Mouse (Mus musculus) neural tube, embryonic 14.5 days (tissue): Measurements from ENCODE around the gene Btbd11. TPM values are rescaled to one million over a fixed set of nuclear protein-coding genes. Genes with fewer than 3 reads are reported as not detected.
A peak's percentile ranks its signal among the peaks of the same experiment; 100 is the strongest.

Experiments
- ATAC-seq: fragments of 200-750 bp; cut with Nextera tagmentation; 2 replicates; pipeline ENCODE4 v1.8.0; 2017; ENCODE audit warnings: low read depth, mild to moderate bottlenecking, moderate TSS enrichment, moderate library complexity
- H3K27ac ChIP-seq: fragments of 300-500 bp; sonication (generic); 2 replicates; pipeline ENCODE4 v1.5.1; 2014; ENCODE audit warnings: low read depth, mild to moderate bottlenecking, control low read depth, low read length, moderate library complexity, mixed read lengths
- H3K27me3 ChIP-seq: fragments of 300-500 bp; sonication (generic); 2 replicates; pipeline ENCODE4 v1.6.1; 2014; ENCODE audit warnings: low read length; ENCODE audit not compliant: control insufficient read depth, insufficient read depth
- H3K36me3 ChIP-seq: fragments of 300-500 bp; sonication (generic); 2 replicates; pipeline ENCODE4 v1.6.1; 2014; ENCODE audit warnings: low read length, mixed read lengths; ENCODE audit not compliant: control insufficient read depth, insufficient read depth
- H3K4me1 ChIP-seq: fragments of 300-500 bp; sonication (generic); 2 replicates; pipeline ENCODE4 v1.6.1; 2014; ENCODE audit warnings: low read length; ENCODE audit not compliant: control insufficient read depth, insufficient read depth
- H3K4me2 ChIP-seq: fragments of 300-500 bp; sonication (generic); 2 replicates; pipeline ENCODE4 v1.6.1; 2014; ENCODE audit warnings: mild to moderate bottlenecking, low read depth, low read length, control low read depth
- H3K4me3 ChIP-seq: fragments of 300-500 bp; sonication (generic); 2 replicates; pipeline ENCODE4 v1.5.1; 2014; ENCODE audit warnings: low read depth, low read length, control low read depth, mixed read lengths
- H3K9ac ChIP-seq: fragments of 300-500 bp; sonication (generic); replicated peaks from 2 replicates; pipeline ENCODE4 v1.6.1; 2014; ENCODE audit warnings: low read depth, mild to moderate bottlenecking, control low read depth, low read length, mixed read lengths
- H3K9me3 ChIP-seq: fragments of 300-500 bp; sonication (generic); 2 replicates; pipeline ENCODE4 v1.6.1; 2016; ENCODE audit warnings: low read length; ENCODE audit not compliant: control insufficient read depth
- WGBS: fragments of 180-500 bp; shearing (Covaris S2); extraction: QIAGEN DNeasy Blood & Tissue Kit; methylation state at CpG from one replicate; pipeline ENCODE4 v1.1.7; 2014; 5-methylcytosine and 5-hydroxymethylcytosine counted together
- polyA plus RNA-seq: library from polyadenylated mRNA; unstranded; fragments of >200 nt; fragmentation: Nextera tagmentation; extraction: Ambion mirVana; gene quantifications from 2 replicates; pipeline ENCODE4 v1.2.1, GENCODE M21; 2014

The Btbd11 gene
- polyA plus RNA-seq, 1 experiment from 2014 or later = 32.1 TPM

- Histone ChIP-seq H3K9ac (no peak overlapping the region), H3K4me2 (peak overlapping the region; percentile 58; the same call in 1 of the 2 replicates), H3K4me3 (0 out of 2 replicates have a peak overlapping the region, but pooled peaks have one; percentile 24), H3K36me3 (no peaks in the 10 kb centered on the region), H3K9me3 (no peaks in the 10 kb centered on the region), H3K4me1 (no peaks in the 10 kb centered on the region), H3K27ac (no peak overlapping the region), H3K27me3 (no peaks in the 10 kb centered on the region)
- peak; percentile 26; the same call in 1 of the 2 replicates for ATAC-seq
- WGBS = 58% methylated on average over 4 of the region's 4 CpGs
Observed at GRCm38 (mm10) chr10:85625170-85625686, 238.6 kb downstream of the Btbd11 start.

- Histone ChIP-seq H3K4me2 (no peak overlapping the region), H3K9me3 (no peaks in the 10 kb centered on the region), H3K27me3 (no peaks in the 10 kb centered on the region), H3K36me3 (0 out of 2 replicates have a peak, but pooled peaks cover 6% of the 10 kb centered on the region), H3K27ac (no peak overlapping the region), H3K9ac (no peak overlapping the region), H3K4me3 (no peak overlapping the region), H3K4me1 (no peaks in the 10 kb centered on the region)
- 94% methylated on average over 10 of the region's 10 CpGs for WGBS
- no peak for ATAC-seq
Observed at GRCm38 (mm10) chr10:85632030-85632429, 245.4 kb downstream of the Btbd11 start.

GRCm38 (mm10) chr10:85633577-85633976 is 247.0 kb downstream of the Btbd11 start:
- Histone ChIP-seq H3K27ac (no peak overlapping the region), H3K9ac (no peak overlapping the region), H3K4me2 (no peak overlapping the region), H3K4me3 (no peak overlapping the region), H3K9me3 (no peaks in the 10 kb centered on the region), H3K4me1 (no peaks in the 10 kb centered on the region), H3K36me3 (0 out of 2 replicates have a peak, but pooled peaks cover 6% of the 10 kb centered on the region), H3K27me3 (no peaks in the 10 kb centered on the region)
- no peak for ATAC-seq
- WGBS = 83% methylated on average over 10 of the region's 10 CpGs

GRCm38 (mm10) chr10:85637580-85637979 is 251.0 kb downstream of the Btbd11 start:
- 45% methylated on average over 7 of the region's 7 CpGs for WGBS
- 0 out of 2 replicates have a peak, but pooled peaks cover under 1% of the 10 kb centered on the region for H3K36me3 ChIP-seq
- H3K4me2 ChIP-seq = no peak overlapping the region
- H3K4me3 ChIP-seq = no peak overlapping the region
- no peaks in the 10 kb centered on the region for H3K9me3 ChIP-seq
- H3K9ac ChIP-seq = no peak overlapping the region
- no peaks in the 10 kb centered on the region for H3K4me1 ChIP-seq
- no peak for ATAC-seq
- H3K27ac ChIP-seq = no peak overlapping the region
- no peaks in the 10 kb centered on the region for H3K27me3 ChIP-seq

- Histone ChIP-seq H3K27me3 (no peaks in the 10 kb centered on the region), H3K9me3 (no peaks in the 10 kb centered on the region), H3K9ac (no peak overlapping the region), H3K4me2 (no peak overlapping the region), H3K36me3 (no peaks in the 10 kb centered on the region), H3K4me1 (no peaks in the 10 kb centered on the region), H3K27ac (no peak overlapping the region), H3K4me3 (no peak overlapping the region)
- no peak for ATAC-seq
- 78% methylated on average over 5 of the region's 5 CpGs for WGBS
Observed at GRCm38 (mm10) chr10:85638141-85638540, 251.5 kb downstream of the Btbd11 start.

- Histone ChIP-seq H3K9ac (no peak overlapping the region), H3K27me3 (no peaks in the 10 kb centered on the region), H3K4me1 (no peaks in the 10 kb centered on the region), H3K27ac (no peak overlapping the region), H3K36me3 (no peaks in the 10 kb centered on the region), H3K4me2 (no peak overlapping the region), H3K9me3 (no peaks in the 10 kb centered on the region), H3K4me3 (no peak overlapping the region)
- ATAC-seq = no peak
- 92% methylated on average over 7 of the region's 7 CpGs for WGBS
Observed at GRCm38 (mm10) chr10:85639581-85639980, 253.0 kb downstream of the Btbd11 start.

GRCm38 (mm10) chr10:85640408-85640807 is 253.8 kb downstream of the Btbd11 start:
- Histone ChIP-seq H3K4me3 (no peak overlapping the region), H3K4me1 (no peaks in the 10 kb centered on the region), H3K27ac (no peak overlapping the region), H3K9me3 (no peaks in the 10 kb centered on the region), H3K4me2 (no peak overlapping the region), H3K36me3 (no peaks in the 10 kb centered on the region), H3K27me3 (no peaks in the 10 kb centered on the region), H3K9ac (no peak overlapping the region)
- ATAC-seq = no peak
- 85% methylated on average over 8 of the region's 8 CpGs for WGBS

- no peaks in the 10 kb centered on the region for H3K36me3 ChIP-seq
- H3K4me3 ChIP-seq = no peak overlapping the region
- ATAC-seq = no peak
- no peaks in the 10 kb centered on the region for H3K4me1 ChIP-seq
- no peak overlapping the region for H3K27ac ChIP-seq
- WGBS = 78% methylated on average over 6 of the region's 6 CpGs
- H3K9me3 ChIP-seq = no peaks in the 10 kb centered on the region
- no peak overlapping the region for H3K9ac ChIP-seq
- no peak overlapping the region for H3K4me2 ChIP-seq
- no peaks in the 10 kb centered on the region for H3K27me3 ChIP-seq
Observed at GRCm38 (mm10) chr10:85645346-85645745, 258.7 kb downstream of the Btbd11 start.

- H3K4me2 ChIP-seq = no peak overlapping the region
- H3K27me3 ChIP-seq = no peaks in the 10 kb centered on the region
- no peaks in the 10 kb centered on the region for H3K36me3 ChIP-seq
- WGBS = 31% methylated on average over 7 of the region's 7 CpGs
- H3K9me3 ChIP-seq = no peaks in the 10 kb centered on the region
- no peaks in the 10 kb centered on the region for H3K4me1 ChIP-seq
- ATAC-seq = peak; percentile 77; the same call in 1 of the 2 replicates
- no peak overlapping the region for H3K9ac ChIP-seq
- no peak overlapping the region for H3K4me3 ChIP-seq
- H3K27ac ChIP-seq = no peak overlapping the region
Observed at GRCm38 (mm10) chr10:85651706-85652105, 265.1 kb downstream of the Btbd11 start.
